Mouse (Mus musculus) bone marrow, adult 2 months (tissue): Measurements from ENCODE around the gene 1700025G04Rik.

ENCODE experiments used
- CTCF ChIP-seq: fragments of 200-500 bp; IDR thresholded peaks from 2 replicates; pipeline ENCODE4 v1.5.1; 2011; ENCODE audit warnings: low read length, control low read depth; ENCODE audit not compliant: control insufficient read depth, insufficient read depth
- POLR2A ChIP-seq: fragments of 200-500 bp; IDR thresholded peaks from 2 replicates; pipeline ENCODE4 v1.6.1; 2011; ENCODE audit warnings: low read depth, mild to moderate bottlenecking, control low read depth, low read length, borderline replicate concordance; ENCODE audit not compliant: control insufficient read depth

DNA sequence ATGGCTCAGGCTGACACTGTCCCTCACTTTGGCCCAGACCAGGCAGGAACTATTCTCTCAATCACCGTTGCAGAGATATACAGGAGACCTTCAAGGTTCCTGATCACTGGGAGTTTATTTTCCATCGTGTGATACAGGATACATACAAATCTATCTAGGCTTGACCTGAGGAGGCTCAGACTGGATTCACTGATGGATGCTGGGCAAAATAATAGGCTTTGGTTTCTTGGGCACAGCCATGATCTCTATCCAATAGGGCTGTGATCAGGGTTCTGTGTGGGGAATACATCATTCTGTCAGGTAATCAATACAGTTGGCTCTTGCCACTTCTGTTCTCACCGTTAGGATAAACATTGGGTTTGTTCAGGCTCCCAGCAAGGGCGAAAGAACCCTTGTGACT is 194.5 kb downstream of the 1700025G04Rik start:
- TF ChIP-seq CTCF (no peak), POLR2A (no peak)
